Mouse (Mus musculus) cerebellum, adult 2 months (tissue): ENCODE data around the gene Fgfr2. TPM values are rescaled to one million over a fixed set of nuclear protein-coding genes. Genes with fewer than 3 reads are reported as not detected.

Experiments used
- DNase-seq, 2 experiments: peaks; one replicate each; pipeline ENCODE4 v3.0.0; 2021
- H3K27ac ChIP-seq: fragments of 200-500 bp; 2 replicates; pipeline ENCODE4 v1.5.1; 2012; ENCODE audit warnings: low read length, control low read depth, inconsistent platforms; ENCODE audit not compliant: insufficient read depth
- H3K27me3 ChIP-seq: fragments of 200-500 bp; 2 replicates; pipeline ENCODE4 v1.6.1; 2012; ENCODE audit warnings: inconsistent platforms, mild to moderate bottlenecking, low read length, moderate library complexity; ENCODE audit not compliant: control insufficient read depth, insufficient read depth
- H3K4me1 ChIP-seq: fragments of 200-500 bp; 2 replicates; pipeline ENCODE4 v1.6.1; 2011; ENCODE audit warnings: low read length; ENCODE audit not compliant: control insufficient read depth, insufficient read depth
- H3K4me3 ChIP-seq: fragments of 200-500 bp; replicated peaks from 2 replicates; pipeline ENCODE3; 2011; ENCODE audit warnings: mild to moderate bottlenecking, low read depth, low read length, control low read depth; ENCODE audit not compliant: insufficient read depth
- CTCF ChIP-seq: fragments of 200-500 bp; IDR thresholded peaks from 2 replicates; pipeline ENCODE4 v1.5.1; 2011; ENCODE audit warnings: low read depth, mild to moderate bottlenecking, control low read depth, low read length, moderate library complexity, borderline replicate concordance; ENCODE audit not compliant: insufficient read depth
- POLR2A ChIP-seq: fragments of 200-500 bp; IDR thresholded peaks from 2 replicates; pipeline ENCODE4 v1.6.1; 2011; ENCODE audit warnings: low read length, control low read depth, borderline replicate concordance; ENCODE audit not compliant: insufficient read depth
- WGBS: fragments of 180-500 bp; shearing (Covaris S2); methylation state at CpG from one replicate; pipeline ENCODE4 v1.1.7; 2018; 5-methylcytosine and 5-hydroxymethylcytosine counted together
- polyA plus RNA-seq: library from polyadenylated mRNA; depleted of rRNA; stranded (reverse); fragments of >200 nt; gene quantifications from 2 replicates; pipeline ENCODE4 v1.2.3, GENCODE M21; 2012

Gene Fgfr2
- polyA plus RNA-seq, 1 experiment: 95.3 TPM

DNA sequence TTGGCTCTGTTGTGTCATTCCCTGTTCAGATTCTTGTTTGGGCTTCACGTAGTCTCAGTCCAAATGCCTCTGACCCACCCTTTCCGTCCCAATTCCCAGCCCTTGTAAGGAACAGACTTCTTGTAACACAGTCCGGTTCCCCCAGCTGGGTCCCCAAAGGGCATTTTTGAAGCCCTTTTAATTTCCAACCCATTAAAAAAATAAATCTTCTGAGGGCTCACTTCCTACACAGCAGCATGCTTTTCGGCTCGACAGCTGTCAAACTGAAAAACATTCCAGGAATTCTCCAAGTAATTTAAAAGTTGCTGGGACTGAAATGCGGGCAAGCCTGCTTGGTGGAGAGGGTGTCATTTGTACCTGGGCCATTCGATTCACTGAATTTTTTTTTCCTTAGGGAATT lies 1474.9 kb downstream of the Fgfr2 start:
- DNase-seq: no peak
- no peak overlapping the region for H3K27ac ChIP-seq
- peaks cover 4% of the 10 kb centered on the region; the same call in 1 of the 2 replicates for H3K27me3 ChIP-seq
- TF ChIP-seq CTCF (no peak), POLR2A (no peak)
- WGBS: 54% methylated on average over 7 of the region's 7 CpGs
- no peak overlapping the region for H3K4me3 ChIP-seq
- no peaks in the 10 kb centered on the region for H3K4me1 ChIP-seq

DNA sequence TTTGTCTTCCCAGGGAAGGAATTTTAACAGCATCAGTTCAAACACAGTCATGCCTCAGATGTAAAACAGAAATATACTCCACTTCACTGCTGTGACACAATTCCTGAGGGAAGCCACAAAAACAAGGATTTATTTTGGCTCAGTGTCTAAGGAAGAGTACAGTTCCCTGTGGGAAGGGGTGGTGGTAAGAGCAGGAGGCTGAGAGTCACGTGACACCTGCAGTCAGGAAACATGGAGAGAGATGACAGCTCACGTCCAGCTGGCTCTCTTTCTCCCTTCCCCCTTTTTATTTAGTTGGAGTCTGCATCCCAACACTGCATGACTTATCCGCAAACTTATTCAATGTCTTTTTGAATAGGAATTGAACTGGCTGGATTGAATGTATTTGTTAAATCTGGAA lies 1475.6 kb downstream of the Fgfr2 start:
- Histone ChIP-seq H3K4me1 (no peaks in the 10 kb centered on the region), H3K27me3 (peaks cover 4% of the 10 kb centered on the region; the same call in 1 of the 2 replicates), H3K27ac (no peak overlapping the region), H3K4me3 (no peak overlapping the region)
- WGBS: 32% methylated on average over 3 of the region's 3 CpGs
- DNase-seq: no peak
- TF ChIP-seq POLR2A (no peak), CTCF (no peak)

DNA sequence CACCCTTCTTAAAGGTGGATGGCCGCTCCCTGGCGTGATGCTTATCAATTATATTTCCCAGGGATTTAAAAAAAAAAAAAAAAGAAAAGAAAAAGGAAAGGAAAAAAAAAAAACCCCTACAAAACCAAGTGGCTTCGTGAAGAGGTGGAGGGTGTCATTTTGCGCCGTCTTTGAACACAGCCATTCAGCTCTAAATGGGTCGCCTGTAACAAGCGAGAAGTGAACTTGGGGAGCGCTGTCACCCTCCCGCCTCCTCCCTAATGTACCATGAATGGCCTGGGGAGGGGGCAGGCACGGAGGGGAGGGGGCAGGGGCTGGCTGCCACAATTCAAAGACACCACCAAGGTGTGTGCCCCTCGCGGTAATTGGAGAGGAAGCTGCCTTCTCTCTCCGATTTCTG lies 1478.6 kb downstream of the Fgfr2 start:
- TF ChIP-seq POLR2A (no peak), CTCF (no peak)
- no peak overlapping the region for H3K27ac ChIP-seq
- no peak for DNase-seq
- 7% methylated on average over 13 of the region's 13 CpGs for WGBS
- no peak overlapping the region for H3K4me3 ChIP-seq
- H3K27me3 ChIP-seq: peaks cover 4% of the 10 kb centered on the region; the same call in 1 of the 2 replicates
- no peaks in the 10 kb centered on the region for H3K4me1 ChIP-seq

DNA sequence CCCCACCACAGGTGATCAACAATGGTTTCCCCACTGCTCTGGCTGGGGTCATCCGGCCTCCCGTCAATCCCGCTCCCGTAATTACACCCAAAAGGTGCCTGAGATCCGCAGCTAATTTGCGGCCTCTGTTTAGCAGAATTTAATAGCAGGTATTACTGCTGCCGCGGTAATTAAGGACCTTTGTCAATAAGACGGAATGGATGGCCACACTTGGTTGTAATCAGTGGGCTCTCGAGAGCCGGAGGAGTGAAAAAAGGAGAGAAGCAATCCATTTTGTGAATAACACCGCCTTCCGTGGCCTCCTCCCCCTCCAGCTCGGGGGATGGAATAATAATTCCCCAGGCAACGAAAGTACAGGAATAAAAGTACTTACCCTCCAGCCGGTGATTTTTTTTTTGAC lies 1479.1 kb downstream of the Fgfr2 start:
- WGBS: 11% methylated on average over 16 of the region's 16 CpGs
- Histone ChIP-seq H3K4me1 (no peaks in the 10 kb centered on the region), H3K27ac (no peak overlapping the region), H3K4me3 (peak overlapping the region; percentile 21), H3K27me3 (peaks cover 4% of the 10 kb centered on the region; the same call in 1 of the 2 replicates)
- DNase-seq: no peak
- TF ChIP-seq CTCF: no peak
- no peak for TF ChIP-seq POLR2A

DNA sequence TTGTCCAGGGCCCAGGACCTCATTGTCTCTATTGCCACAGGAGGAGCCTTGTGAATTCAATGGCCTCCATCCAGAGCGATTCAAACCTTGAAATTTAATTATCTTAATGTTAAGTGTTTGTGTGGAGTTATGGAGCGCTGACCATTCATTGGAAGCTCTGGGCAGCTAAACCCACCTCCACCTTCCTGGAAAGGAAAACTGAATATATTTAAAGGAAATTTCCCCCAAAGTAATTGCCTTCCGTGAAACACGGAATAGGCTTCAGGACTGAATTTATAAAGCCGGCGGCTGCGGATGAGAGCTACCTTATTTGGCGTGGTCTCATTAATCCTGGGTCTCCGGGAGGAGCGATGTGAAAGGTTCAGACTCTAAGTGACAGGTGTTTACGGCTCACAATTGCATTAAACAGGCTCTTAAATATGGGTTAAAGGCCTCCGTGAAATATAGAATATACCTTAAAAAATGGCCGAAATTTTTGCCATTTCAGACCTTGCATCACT lies 1479.8 kb downstream of the Fgfr2 start:
- TF ChIP-seq POLR2A (no peak), CTCF (no peak)
- peaks cover 4% of the 10 kb centered on the region; the same call in 1 of the 2 replicates for H3K27me3 ChIP-seq
- no peak overlapping the region for H3K27ac ChIP-seq

DNA sequence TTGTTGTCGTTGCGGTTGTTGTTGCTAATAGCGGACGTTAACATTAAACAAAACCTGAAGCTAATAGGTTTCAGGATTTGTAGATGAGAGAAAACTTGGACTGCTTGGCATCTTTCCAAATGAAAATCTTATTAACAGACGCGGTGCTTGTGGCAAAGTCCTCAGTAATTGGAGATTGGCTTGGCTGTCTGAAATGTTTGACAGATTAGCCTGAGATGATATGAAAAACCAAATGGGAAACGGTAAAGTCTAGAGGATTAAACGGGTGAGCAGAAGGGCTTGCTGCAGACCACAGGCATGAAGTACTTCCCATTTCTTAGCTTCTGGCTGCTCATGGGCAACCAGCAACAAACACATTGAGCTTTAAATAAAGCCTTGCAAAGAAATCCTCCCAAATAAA lies 1493.6 kb downstream of the Fgfr2 start:
- Histone ChIP-seq H3K4me1 (peaks cover 8% of the 10 kb centered on the region), H3K27ac (no peak overlapping the region), H3K27me3 (no peaks in the 10 kb centered on the region; the same call in 1 of the 2 replicates), H3K4me3 (no peak overlapping the region)
- DNase-seq: no peak
- TF ChIP-seq POLR2A (no peak), CTCF (no peak)
- 26% methylated on average over 8 of the region's 8 CpGs for WGBS

More for the DNA sequence above, 1479.8 kb downstream of the Fgfr2 start:
- no peak for DNase-seq
- 59% methylated on average over 13 of the region's 13 CpGs for WGBS
- H3K4me3 ChIP-seq: no peak overlapping the region
- H3K4me1 ChIP-seq: no peaks in the 10 kb centered on the region

DNA sequence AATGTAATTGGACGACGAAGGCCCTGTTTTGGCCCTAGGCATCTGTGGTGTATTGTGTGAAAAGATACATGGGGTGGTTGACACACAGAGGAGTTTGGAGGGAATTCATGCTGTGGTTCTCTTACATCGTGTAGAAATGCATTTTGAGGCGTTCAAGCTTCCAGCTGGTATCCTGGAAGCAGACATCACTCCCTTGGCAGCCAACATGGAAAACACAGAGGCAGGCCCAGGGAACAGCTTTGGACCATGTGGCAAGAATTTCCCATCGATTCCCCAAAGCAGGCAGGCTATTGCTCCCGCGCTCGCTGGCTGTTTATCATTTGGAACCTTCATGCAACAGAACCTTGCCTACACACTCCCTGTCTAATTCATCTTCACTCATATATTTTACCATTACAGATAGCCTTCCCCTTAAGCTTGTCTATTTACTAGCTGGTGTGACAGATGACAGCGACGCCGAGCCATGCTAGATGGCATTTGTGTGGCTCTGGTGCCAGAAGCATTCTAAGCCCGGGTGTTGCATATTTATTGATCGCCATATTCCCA lies 1494.2 kb downstream of the Fgfr2 start:
- no peaks in the 10 kb centered on the region; the same call in 1 of the 2 replicates for H3K27me3 ChIP-seq
- H3K4me1 ChIP-seq: peaks cover 8% of the 10 kb centered on the region
- H3K4me3 ChIP-seq: no peak overlapping the region
- no peak overlapping the region for H3K27ac ChIP-seq
- TF ChIP-seq POLR2A (no peak), CTCF (no peak)
- DNase-seq: peak; percentile 23 to 50
- WGBS: 14% methylated on average over 13 of the region's 13 CpGs

DNA sequence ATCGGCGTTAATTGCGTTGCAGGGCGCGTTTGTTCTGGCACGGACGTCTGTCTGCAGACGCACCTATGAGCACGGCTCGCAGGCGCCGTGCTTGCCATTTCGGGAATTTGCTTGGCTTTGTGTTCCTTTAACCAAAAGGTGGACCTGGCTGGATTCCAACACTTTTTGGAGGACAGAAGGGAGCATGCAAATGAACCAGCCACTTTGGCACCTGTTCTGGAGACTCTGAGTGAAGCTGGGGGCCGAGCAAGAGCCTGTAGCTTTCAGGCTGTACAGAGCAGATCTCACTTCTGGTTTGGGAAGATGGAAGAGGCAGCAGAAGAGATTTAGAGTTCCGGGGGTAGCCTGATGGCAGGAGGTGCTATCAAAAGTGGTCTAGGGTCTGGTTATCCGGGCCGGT lies 1494.8 kb downstream of the Fgfr2 start:
- peak; percentile 28 to 66 for DNase-seq
- 7% methylated on average over 17 of the region's 17 CpGs for WGBS
- Histone ChIP-seq H3K27me3 (no peaks in the 10 kb centered on the region; the same call in 1 of the 2 replicates), H3K4me1 (peaks cover 8% of the 10 kb centered on the region), H3K4me3 (peak overlapping the region; percentile 34), H3K27ac (no peak overlapping the region)
- TF ChIP-seq POLR2A: no peak
- TF ChIP-seq CTCF: no peak
